Mouse (Mus musculus): ENCODE data around the gene Olfr154.
"Not testable (repeated sequence)": the region's sequence is repeated elsewhere in the genome, so short reads cannot be mapped to it uniquely, and the experiment has no call there.

The Olfr154 gene

DNA sequence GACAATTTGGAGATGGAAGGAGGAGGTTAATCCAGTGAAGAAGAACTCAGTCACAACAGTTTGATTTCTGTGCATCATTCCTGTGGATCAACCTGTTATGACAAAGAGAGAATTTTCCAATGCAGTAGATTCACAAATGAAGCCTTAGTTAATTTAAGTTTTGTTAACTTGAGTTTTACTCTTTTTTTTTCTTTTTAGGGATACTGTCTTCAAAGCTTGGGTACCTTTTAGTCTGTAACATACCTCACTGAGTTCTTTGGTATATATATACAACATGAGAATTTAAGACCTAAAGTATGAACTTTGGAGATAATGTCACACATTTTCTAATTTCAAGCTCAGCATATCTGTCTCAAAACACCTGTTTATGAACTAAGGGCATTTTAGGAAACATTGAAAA lies at the start of gene Olfr154:
Gene Olfr154 (minus strand): TSS at position 101 of the 400 bp plus-strand sequence.
- DNase-seq = not testable (repeated sequence)

DNA sequence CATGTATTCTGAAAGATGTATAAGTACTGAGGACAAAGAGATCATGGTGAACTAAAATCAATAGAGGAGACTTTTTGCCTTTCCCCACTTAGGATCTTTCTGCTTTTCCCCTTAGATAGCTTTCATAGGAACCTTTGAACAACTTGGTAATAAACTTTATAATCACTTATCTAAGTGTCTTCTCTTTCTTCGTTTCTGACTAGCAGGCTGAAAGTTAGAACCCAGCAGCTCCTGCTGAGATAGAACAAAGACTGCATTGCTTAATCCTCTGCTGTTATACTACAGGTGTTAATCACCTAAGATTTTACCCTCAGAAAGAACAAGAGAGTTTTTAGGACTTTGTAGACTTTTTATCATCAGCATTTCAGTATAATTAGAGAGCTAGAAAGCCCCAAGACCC lies 46.9 kb upstream of the Olfr154 start:
- no peak for DNase-seq

DNA sequence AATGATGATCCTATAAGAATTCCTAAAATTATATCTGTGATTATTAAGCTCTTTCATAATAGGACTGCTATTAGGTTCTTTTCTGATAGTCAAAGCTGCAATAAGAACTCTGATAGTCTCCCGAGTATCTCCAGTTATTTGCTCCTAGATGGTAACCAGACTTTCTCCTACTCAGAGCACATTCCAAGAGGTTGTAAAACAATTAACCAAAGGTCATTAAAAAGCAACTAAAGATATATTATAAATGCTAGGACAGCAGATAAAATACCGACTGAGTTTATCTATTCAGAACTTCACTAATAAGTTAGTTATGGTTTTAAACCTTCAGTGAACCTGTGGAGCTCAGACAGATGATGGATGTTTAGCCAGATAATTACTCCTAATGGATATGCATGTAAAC lies 46.4 kb upstream of the Olfr154 start:
- not testable (repeated sequence) for DNase-seq

DNA sequence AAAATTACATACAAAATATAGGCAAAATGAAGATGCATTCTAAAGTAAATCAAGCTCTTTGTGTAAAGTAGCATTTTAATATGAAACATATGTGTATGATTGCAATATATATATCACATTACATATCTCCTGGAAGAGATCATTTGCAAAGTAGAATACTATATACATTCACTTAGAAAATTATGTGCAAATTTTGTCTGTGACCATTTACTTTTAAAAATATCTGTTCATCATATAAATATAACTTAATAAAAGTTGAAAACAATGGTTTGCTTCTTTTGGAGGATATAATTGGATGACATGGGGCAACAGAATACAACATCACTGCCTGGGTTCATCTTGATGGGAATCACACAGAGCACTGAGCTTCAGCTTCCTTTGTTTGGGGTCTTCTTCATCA lies 24.9 kb upstream of the Olfr154 start, which contains the start of gene Olfr1008:
Gene Olfr1008 (plus strand): TSS at position 301 of the 400 bp plus-strand sequence.
- no peak for DNase-seq

DNA sequence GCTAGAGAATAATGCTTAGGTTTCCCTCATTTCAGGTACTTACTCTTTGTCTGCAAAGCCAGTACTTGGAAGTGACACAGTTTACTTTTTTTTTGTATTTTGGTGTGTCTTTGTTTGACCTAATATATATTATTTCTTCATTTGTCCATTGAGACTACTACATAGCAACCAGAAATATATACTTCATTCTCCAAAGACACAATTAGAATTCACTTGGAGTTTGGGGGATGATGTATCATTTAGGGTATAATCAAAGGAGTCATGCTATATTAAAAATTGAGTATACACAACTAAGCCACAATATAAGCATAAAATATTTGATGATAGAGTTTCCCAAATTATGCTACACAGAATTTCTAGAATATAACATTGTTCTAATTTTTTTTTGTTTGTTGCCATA lies 14.4 kb upstream of the Olfr154 start, which contains the start of gene Olfr1006:
Gene Olfr1006 (minus strand): TSS at position 101 of the 400 bp plus-strand sequence.
- no peak for DNase-seq

DNA sequence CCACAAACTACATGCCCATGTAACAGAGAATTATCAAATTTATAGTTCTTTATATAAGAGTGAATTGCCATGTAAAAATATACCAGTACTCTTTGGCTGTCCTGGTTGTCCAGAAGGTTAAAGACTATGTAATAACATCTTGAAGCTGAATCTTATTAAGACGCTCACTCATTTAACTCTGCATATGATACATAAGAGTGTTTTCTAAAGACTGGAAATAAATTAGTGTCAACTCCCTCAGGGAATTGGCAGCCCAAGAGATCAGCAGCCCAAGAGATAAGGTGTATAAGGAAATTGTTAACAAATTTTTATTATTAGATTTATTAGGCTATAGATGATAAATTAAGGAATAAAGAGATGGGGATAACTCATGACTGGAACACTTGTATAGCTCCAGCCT lies 13.7 kb downstream of the Olfr154 start, which contains the start of gene Olfr1002:
Gene Olfr1002 (minus strand): TSS at position 101 of the 400 bp plus-strand sequence.
- no peak for DNase-seq

All from kidney, postnatal 10 days (tissue).